Mouse (Mus musculus): ENCODE data around the gene Rnf216. TPM values are rescaled to one million over a fixed set of nuclear protein-coding genes. Genes with fewer than 3 reads are reported as not detected.

Gene Rnf216
- polyA plus RNA-seq, 1 experiment from 2014 or later = 27.2 TPM

- Histone ChIP-seq H3K27me3 (replicated peaks; ENCODE audit: control insufficient read depth, insufficient read depth, low read length) (no peaks in the 10 kb centered on the region), H3K4me1 (ENCODE audit: control insufficient read depth, insufficient read depth, low read depth, low read length) (peaks cover 12% of the 10 kb centered on the region), H3K9me3 (ENCODE audit: control insufficient read depth, low read length) (no peaks in the 10 kb centered on the region), H3K4me3 (ENCODE audit: low read length) (no peak overlapping the region), H3K36me3 (ENCODE audit: control insufficient read depth, insufficient read depth, low read length) (no peaks in the 10 kb centered on the region), H3K27ac (ENCODE audit: low read depth, low read length) (no peak overlapping the region), H3K9ac (ENCODE audit: low read depth, low read length) (no peak overlapping the region), H3K4me2 (ENCODE audit: low read length) (no peak overlapping the region)
- ATAC-seq = no peak
- 90% methylated on average over 1 of the region's 1 CpGs for WGBS
Observed at GRCm38 (mm10) chr5:143059958-143060357, 52.8 kb downstream of the Rnf216 start.

- no peak for ATAC-seq
- Histone ChIP-seq H3K4me3 (ENCODE audit: low read length) (no peak overlapping the region), H3K27me3 (replicated peaks; ENCODE audit: control insufficient read depth, insufficient read depth, low read length) (no peaks in the 10 kb centered on the region)
Observed at GRCm38 (mm10) chr5:143059182-143059581, 53.6 kb downstream of the Rnf216 start.

GRCm38 (mm10) chr5:143058675-143059074 lies 54.1 kb downstream of the Rnf216 start:
- Histone ChIP-seq H3K9ac (ENCODE audit: low read depth, low read length) (no peak overlapping the region), H3K36me3 (ENCODE audit: control insufficient read depth, insufficient read depth, low read length) (no peaks in the 10 kb centered on the region), H3K27me3 (replicated peaks; ENCODE audit: control insufficient read depth, insufficient read depth, low read length) (no peaks in the 10 kb centered on the region), H3K4me3 (ENCODE audit: low read length) (no peak overlapping the region), H3K4me1 (ENCODE audit: control insufficient read depth, insufficient read depth, low read depth, low read length) (peaks cover 16% of the 10 kb centered on the region), H3K27ac (ENCODE audit: low read depth, low read length) (0 out of 2 replicates have a peak overlapping the region, but pooled peaks have one; percentile 26), H3K9me3 (ENCODE audit: control insufficient read depth, low read length) (no peaks in the 10 kb centered on the region), H3K4me2 (ENCODE audit: low read length) (no peak overlapping the region)
- no peak for ATAC-seq

More at GRCm38 (mm10) chr5:143059182-143059581, 53.6 kb downstream of the Rnf216 start:
- Histone ChIP-seq H3K9me3 (ENCODE audit: control insufficient read depth, low read length) (no peaks in the 10 kb centered on the region), H3K9ac (ENCODE audit: low read depth, low read length) (no peak overlapping the region), H3K27ac (ENCODE audit: low read depth, low read length) (no peak overlapping the region), H3K4me1 (ENCODE audit: control insufficient read depth, insufficient read depth, low read depth, low read length) (peaks cover 12% of the 10 kb centered on the region), H3K36me3 (ENCODE audit: control insufficient read depth, insufficient read depth, low read length) (no peaks in the 10 kb centered on the region), H3K4me2 (ENCODE audit: low read length) (no peak overlapping the region)

GRCm38 (mm10) chr5:143058208-143058607 lies 54.6 kb downstream of the Rnf216 start:
- peaks cover 20% of the 10 kb centered on the region for H3K4me1 ChIP-seq (ENCODE audit: control insufficient read depth, insufficient read depth, low read depth, low read length)
- H3K4me2 ChIP-seq (ENCODE audit: low read length) = no peak overlapping the region
- no peaks in the 10 kb centered on the region for H3K9me3 ChIP-seq (ENCODE audit: control insufficient read depth, low read length)
- H3K27me3 ChIP-seq (replicated peaks; ENCODE audit: control insufficient read depth, insufficient read depth, low read length) = no peaks in the 10 kb centered on the region
- 54% methylated on average over 2 of the region's 2 CpGs for WGBS
- no peak overlapping the region for H3K9ac ChIP-seq (ENCODE audit: low read depth, low read length)
- H3K36me3 ChIP-seq (ENCODE audit: control insufficient read depth, insufficient read depth, low read length) = no peaks in the 10 kb centered on the region
- no peak for ATAC-seq
- H3K27ac ChIP-seq (ENCODE audit: low read depth, low read length) = no peak overlapping the region; the same call in 1 of the 2 replicates
- no peak overlapping the region for H3K4me3 ChIP-seq (ENCODE audit: low read length)

- Histone ChIP-seq H3K27ac (ENCODE audit: low read depth, low read length) (peak overlapping the region; percentile 59), H3K9ac (ENCODE audit: low read depth, low read length) (no peak overlapping the region), H3K27me3 (replicated peaks; ENCODE audit: control insufficient read depth, insufficient read depth, low read length) (no peaks in the 10 kb centered on the region), H3K4me1 (ENCODE audit: control insufficient read depth, insufficient read depth, low read depth, low read length) (peaks cover 24% of the 10 kb centered on the region), H3K4me2 (ENCODE audit: low read length) (no peak overlapping the region), H3K9me3 (ENCODE audit: control insufficient read depth, low read length) (no peaks in the 10 kb centered on the region), H3K4me3 (ENCODE audit: low read length) (no peak overlapping the region), H3K36me3 (ENCODE audit: control insufficient read depth, insufficient read depth, low read length) (no peaks in the 10 kb centered on the region)
- 73% methylated on average over 1 of the region's 1 CpGs for WGBS
- no peak for ATAC-seq
Observed at GRCm38 (mm10) chr5:143057753-143058152, 55.0 kb downstream of the Rnf216 start.

- H3K27me3 ChIP-seq (replicated peaks; ENCODE audit: control insufficient read depth, insufficient read depth, low read length) = no peaks in the 10 kb centered on the region
- 66% methylated on average over 4 of the region's 4 CpGs for WGBS
- ATAC-seq = no peak
Observed at GRCm38 (mm10) chr5:143056191-143056880, 56.5 kb downstream of the Rnf216 start.

GRCm38 (mm10) chr5:143055501-143056125 lies 57.2 kb downstream of the Rnf216 start:
- no peaks in the 10 kb centered on the region for H3K27me3 ChIP-seq (replicated peaks; ENCODE audit: control insufficient read depth, insufficient read depth, low read length)
- no peak overlapping the region for H3K9ac ChIP-seq (ENCODE audit: low read depth, low read length)
- no peak overlapping the region for H3K27ac ChIP-seq (ENCODE audit: low read depth, low read length)
- no peak for ATAC-seq
- H3K4me3 ChIP-seq (ENCODE audit: low read length) = no peak overlapping the region
- H3K36me3 ChIP-seq (ENCODE audit: control insufficient read depth, insufficient read depth, low read length) = no peaks in the 10 kb centered on the region
- H3K9me3 ChIP-seq (ENCODE audit: control insufficient read depth, low read length) = no peaks in the 10 kb centered on the region
- H3K4me2 ChIP-seq (ENCODE audit: low read length) = no peak overlapping the region
- WGBS = 93% methylated on average over 3 of the region's 3 CpGs
- H3K4me1 ChIP-seq (ENCODE audit: control insufficient read depth, insufficient read depth, low read depth, low read length) = peaks cover 16% of the 10 kb centered on the region

More at GRCm38 (mm10) chr5:143056191-143056880, 56.5 kb downstream of the Rnf216 start:
- H3K9ac ChIP-seq (ENCODE audit: low read depth, low read length) = no peak overlapping the region
- H3K27ac ChIP-seq (ENCODE audit: low read depth, low read length) = 0 out of 2 replicates have a peak overlapping the region, but pooled peaks have one; percentile 18
- no peak overlapping the region for H3K4me2 ChIP-seq (ENCODE audit: low read length)
- no peaks in the 10 kb centered on the region for H3K36me3 ChIP-seq (ENCODE audit: control insufficient read depth, insufficient read depth, low read length)
- no peak overlapping the region for H3K4me3 ChIP-seq (ENCODE audit: low read length)
- H3K4me1 ChIP-seq (ENCODE audit: control insufficient read depth, insufficient read depth, low read depth, low read length) = peaks cover 22% of the 10 kb centered on the region
- H3K9me3 ChIP-seq (ENCODE audit: control insufficient read depth, low read length) = no peaks in the 10 kb centered on the region

GRCm38 (mm10) chr5:143054703-143055102 lies 58.1 kb downstream of the Rnf216 start:
- H3K9ac ChIP-seq (ENCODE audit: low read depth, low read length) = no peak overlapping the region
- WGBS = 87% methylated on average over 2 of the region's 2 CpGs
- peaks cover 18% of the 10 kb centered on the region for H3K4me1 ChIP-seq (ENCODE audit: control insufficient read depth, insufficient read depth, low read depth, low read length)
- no peak for ATAC-seq
- H3K27me3 ChIP-seq (replicated peaks; ENCODE audit: control insufficient read depth, insufficient read depth, low read length) = no peaks in the 10 kb centered on the region
- H3K36me3 ChIP-seq (ENCODE audit: control insufficient read depth, insufficient read depth, low read length) = no peaks in the 10 kb centered on the region
- no peak overlapping the region for H3K27ac ChIP-seq (ENCODE audit: low read depth, low read length)
- no peak overlapping the region for H3K4me2 ChIP-seq (ENCODE audit: low read length)
- H3K4me3 ChIP-seq (ENCODE audit: low read length) = no peak overlapping the region
- no peaks in the 10 kb centered on the region for H3K9me3 ChIP-seq (ENCODE audit: control insufficient read depth, low read length)

- no peak overlapping the region for H3K4me2 ChIP-seq (ENCODE audit: low read length)
- peak; percentile 60; the same call in 1 of the 2 replicates for ATAC-seq
- H3K4me1 ChIP-seq (ENCODE audit: control insufficient read depth, insufficient read depth, low read depth, low read length) = peaks cover 26% of the 10 kb centered on the region
- WGBS = 61% methylated on average over 5 of the region's 5 CpGs
- H3K4me3 ChIP-seq (ENCODE audit: low read length) = no peak overlapping the region
- no peaks in the 10 kb centered on the region for H3K9me3 ChIP-seq (ENCODE audit: control insufficient read depth, low read length)
- peak overlapping the region; percentile 11; the same call in 1 of the 2 replicates for H3K9ac ChIP-seq (ENCODE audit: low read depth, low read length)
- H3K27ac ChIP-seq (ENCODE audit: low read depth, low read length) = peak overlapping the region; percentile 46
- no peaks in the 10 kb centered on the region for H3K27me3 ChIP-seq (replicated peaks; ENCODE audit: control insufficient read depth, insufficient read depth, low read length)
- H3K36me3 ChIP-seq (ENCODE audit: control insufficient read depth, insufficient read depth, low read length) = no peaks in the 10 kb centered on the region
Observed at GRCm38 (mm10) chr5:143053132-143053972, 59.4 kb downstream of the Rnf216 start.

All from hindbrain, embryonic 16.5 days (tissue).